Mouse (Mus musculus): Measurements from ENCODE around the gene Rere.

GRCm38 (mm10) chr4:150570793-150571192 lies 289.3 kb downstream of the Rere start:
- no peak for TF ChIP-seq CTCF (IDR thresholded peaks at IDR 0.05; ENCODE audit: low read depth)
- TF ChIP-seq EP300 (optimal IDR thresholded peaks at IDR 0.05) = no peak
